Mouse (Mus musculus) lung, postnatal 36 days (tissue): ENCODE results near the gene Spz1.

ENCODE experiments used
- DNase-seq: peaks from one replicate; pipeline ENCODE4 v3.0.0; 2022; ENCODE audit warnings: mixed read lengths

Gene Spz1

GRCm38 (mm10) chr13:92576072-92576471, at the start of gene Spz1:
Gene Spz1 (minus strand): TSS chr13:92576172.
- no peak for DNase-seq

- DNase-seq = peak; percentile 43
Measured at GRCm38 (mm10) chr13:92616459-92616858, 40.5 kb upstream of the Spz1 start.

- no peak for DNase-seq
Measured at GRCm38 (mm10) chr13:92615201-92615600, 39.2 kb upstream of the Spz1 start.

- peak; percentile 56 for DNase-seq
Measured at GRCm38 (mm10) chr13:92613094-92613493, 37.1 kb upstream of the Spz1 start.

GRCm38 (mm10) chr13:92611917-92612316, 35.9 kb upstream of the Spz1 start:
- DNase-seq = no peak

GRCm38 (mm10) chr13:92611254-92611784, 35.3 kb upstream of the Spz1 start:
- no peak for DNase-seq

GRCm38 (mm10) chr13:92610311-92611221, 34.6 kb upstream of the Spz1 start, which contains the start of gene Serinc5:
Gene Serinc5 (plus strand): TSS chr13:92611091.
- peak; percentile 96 for DNase-seq

- peak; percentile 74 for DNase-seq
Measured at GRCm38 (mm10) chr13:92609486-92610310, 33.7 kb upstream of the Spz1 start.

- DNase-seq = peak; percentile 33
Measured at GRCm38 (mm10) chr13:92605306-92605705, 29.3 kb upstream of the Spz1 start.

GRCm38 (mm10) chr13:92595424-92595823, 19.5 kb upstream of the Spz1 start:
- no peak for DNase-seq

GRCm38 (mm10) chr13:92594907-92595306, 18.9 kb upstream of the Spz1 start:
- no peak for DNase-seq

- DNase-seq = no peak
Measured at GRCm38 (mm10) chr13:92594481-92594880, 18.5 kb upstream of the Spz1 start.

GRCm38 (mm10) chr13:92593731-92594396, 17.9 kb upstream of the Spz1 start:
- no peak for DNase-seq

- DNase-seq = peak; percentile 17
Measured at GRCm38 (mm10) chr13:92592786-92593635, 17.0 kb upstream of the Spz1 start.

GRCm38 (mm10) chr13:92592268-92592785, 16.4 kb upstream of the Spz1 start:
- no peak for DNase-seq

GRCm38 (mm10) chr13:92591225-92591624, 15.3 kb upstream of the Spz1 start:
- DNase-seq = no peak

GRCm38 (mm10) chr13:92589255-92589654, 13.3 kb upstream of the Spz1 start:
- peak; percentile 44 for DNase-seq

GRCm38 (mm10) chr13:92588704-92589103, 12.7 kb upstream of the Spz1 start:
- DNase-seq = no peak

GRCm38 (mm10) chr13:92584094-92584717, 8.2 kb upstream of the Spz1 start:
- DNase-seq = peak; percentile 48

GRCm38 (mm10) chr13:92580220-92581043, 4.5 kb upstream of the Spz1 start:
- peak; percentile 91 for DNase-seq
